Mouse (Mus musculus): ENCODE results near the gene Casp2. TPM values are rescaled to one million over a fixed set of nuclear protein-coding genes. Genes with fewer than 3 reads are reported as not detected.

The Casp2 gene
- polyA plus RNA-seq (2017; shearing (Covaris generic)): 75.7 TPM

DNA sequence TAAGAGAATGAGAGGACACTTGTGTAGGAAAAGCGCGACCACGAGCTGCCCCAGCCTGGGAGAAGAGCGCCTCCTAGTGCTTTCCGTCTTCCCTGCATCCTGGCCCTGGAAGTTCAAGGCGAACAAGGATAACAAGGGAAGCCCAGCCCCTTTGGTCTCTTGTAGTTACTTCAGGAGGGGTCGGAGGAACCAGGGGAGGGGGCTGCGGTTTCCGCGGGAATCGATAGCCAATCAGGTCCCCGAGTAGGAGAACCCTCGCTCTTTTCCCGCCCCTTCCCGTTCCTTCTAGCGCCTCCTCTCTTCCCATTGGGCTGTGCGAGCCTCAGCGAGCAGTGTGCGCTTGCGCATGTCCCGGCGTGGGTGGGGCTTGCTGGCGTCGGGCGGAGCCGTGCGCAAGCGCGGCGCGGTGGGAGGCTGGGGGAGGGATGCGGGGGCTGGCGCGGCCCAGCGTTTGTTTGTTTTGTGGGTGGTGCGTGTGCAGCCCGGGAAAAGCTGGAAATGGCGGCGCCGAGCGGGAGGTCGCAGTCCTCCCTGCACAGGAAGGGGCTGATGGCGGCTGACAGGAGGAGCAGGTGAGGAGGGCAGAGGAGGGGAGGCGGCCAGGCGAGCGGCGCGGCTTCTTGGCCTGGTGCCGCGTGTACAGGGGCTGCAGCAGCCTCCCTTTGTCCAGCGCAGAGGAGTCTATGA, at the start of gene Casp2:
TSS of gene Casp2 (plus strand) at position 360 of the 687 bp plus-strand sequence.

GRCm38 (mm10) chr6:42215028-42215427, 49.8 kb upstream of the Casp2 start, which contains the start of gene Tas2r144:
Tas2r144 (plus strand) TSS chr6:42215328.

DNA sequence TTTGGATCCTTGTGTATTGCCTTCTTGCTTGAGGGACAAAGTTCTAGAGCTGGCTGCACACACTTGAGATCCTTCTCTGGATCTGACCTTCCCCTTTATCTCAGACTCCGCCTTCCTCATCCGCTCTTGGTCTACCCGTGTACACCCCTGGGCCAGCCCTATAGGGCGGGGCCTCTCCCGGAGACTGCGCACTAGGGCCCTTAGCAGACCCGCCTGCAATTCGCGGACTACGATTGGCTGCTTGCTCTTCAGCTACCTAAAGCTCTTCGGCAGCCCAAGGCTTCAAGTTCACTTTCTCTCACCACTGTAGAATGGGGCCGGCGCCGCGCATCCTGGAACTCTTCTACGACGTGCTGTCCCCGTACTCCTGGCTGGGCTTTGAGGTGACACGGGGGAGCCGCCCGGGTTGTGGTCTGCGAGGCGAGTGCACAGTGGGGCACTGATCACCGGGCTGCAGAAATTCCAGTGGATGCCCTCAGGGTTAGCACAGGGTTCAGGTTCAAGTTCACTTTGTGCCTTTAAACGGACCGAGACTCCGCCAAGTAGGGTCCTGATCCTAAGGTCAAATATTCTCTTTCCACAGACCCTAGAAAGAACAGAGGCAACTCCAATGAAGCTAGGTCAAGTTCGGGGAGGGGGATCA, 19.0 kb upstream of the Casp2 start, which contains the start of gene Gstk1:
TSS of gene Gstk1 (plus strand) at position 225 of the 643 bp plus-strand sequence.

DNA sequence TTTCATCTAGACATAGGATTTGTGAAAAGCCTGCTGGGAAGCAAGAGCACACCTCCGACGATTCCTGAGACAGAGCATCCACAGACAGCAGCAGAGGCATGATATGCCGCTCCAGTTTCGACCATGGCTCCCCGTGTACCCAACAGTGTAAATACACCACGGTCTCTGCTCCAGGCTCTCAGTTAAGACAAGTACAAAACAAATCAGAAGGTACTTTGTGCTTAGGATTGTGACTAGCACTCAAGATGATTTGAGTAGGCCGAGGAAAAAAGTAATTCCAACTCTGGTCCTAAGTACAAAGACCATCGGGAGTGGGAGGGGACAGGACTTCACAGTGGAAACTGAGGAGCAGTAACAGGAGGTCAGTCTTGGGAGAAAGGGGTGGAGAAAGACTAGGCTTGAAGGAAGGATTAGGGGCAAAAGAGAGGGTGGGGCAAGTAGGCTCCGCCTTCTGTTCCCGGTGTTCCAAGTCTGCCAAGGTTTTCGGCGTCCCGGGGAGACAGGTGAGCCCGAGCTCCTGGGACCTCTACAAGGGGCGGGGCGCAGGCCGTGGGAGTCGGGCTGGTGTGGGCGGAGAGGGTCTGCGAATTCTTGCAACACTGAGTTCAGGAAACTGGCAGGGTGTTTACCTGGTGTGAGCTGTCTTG, 3.1 kb upstream of the Casp2 start, which contains the start of gene Tmem139:
TSS of gene Tmem139 (plus strand) at position 447 of the 647 bp plus-strand sequence.

GRCm38 (mm10) chr6:42286448-42286847, 21.7 kb downstream of the Casp2 start, which contains the start of gene Clcn1:
Clcn1 (plus strand) TSS chr6:42286685.

DNA sequence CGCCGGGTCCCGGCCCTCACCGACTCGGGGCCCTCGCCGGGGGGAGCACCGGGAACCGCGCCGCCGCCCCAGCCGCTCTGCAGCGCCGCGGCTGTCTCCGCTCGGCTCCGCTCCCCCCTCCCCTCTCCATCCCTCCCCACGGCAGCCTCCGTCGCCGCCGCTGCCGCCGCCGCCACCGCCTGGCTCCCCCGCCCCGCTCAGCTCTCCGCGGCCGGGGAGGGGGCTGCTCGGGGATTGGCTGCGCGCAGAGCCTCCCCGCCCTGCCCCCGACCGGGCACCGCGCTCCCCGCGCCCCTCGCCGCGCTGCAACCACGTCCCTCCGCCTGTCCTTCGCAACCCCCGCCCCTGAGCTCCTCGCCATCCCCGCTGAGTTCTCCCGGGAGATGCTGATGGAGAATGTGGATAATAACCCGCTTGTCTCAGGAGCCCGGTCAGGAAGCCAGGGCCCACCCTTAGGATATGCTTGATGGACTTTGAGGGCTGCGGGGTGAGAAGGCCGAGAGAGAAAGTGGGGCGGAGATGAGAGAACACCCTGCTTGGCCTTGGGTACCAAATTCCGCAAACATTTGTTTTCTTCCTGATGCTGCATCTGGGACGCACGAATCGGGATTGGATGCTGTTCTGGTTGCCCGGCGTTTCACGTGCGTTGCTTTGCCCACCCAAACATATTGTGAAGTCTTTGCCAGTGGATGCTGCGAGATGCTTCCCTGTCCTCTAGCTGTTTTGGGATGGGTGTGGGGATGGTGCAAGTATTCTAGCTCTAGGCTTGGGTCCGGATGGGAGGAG, 59.9 kb downstream of the Casp2 start, which contains the start of gene Fam131b:
TSS of gene Fam131b (minus strand) at position 162 of the 786 bp plus-strand sequence.

Other genes with a start within 250 kb of the Casp2 start
- not detected for gene Sva, start 226.6 kb upstream of the Casp2 start, polyA plus RNA-seq (2017; shearing (Covaris generic))
- gene Tas2r139, start 124.0 kb upstream of the Casp2 start, polyA plus RNA-seq (2017; shearing (Covaris generic)): 0.37 TPM
- gene Tas2r144, start 49.7 kb upstream of the Casp2 start, polyA plus RNA-seq (2017; shearing (Covaris generic)): not detected
- 11.6 TPM for gene Gstk1, start 19.1 kb upstream of the Casp2 start, polyA plus RNA-seq (2017; shearing (Covaris generic))
- gene Tmem139, start 3.0 kb upstream of the Casp2 start, polyA plus RNA-seq (2017; shearing (Covaris generic)): not detected
- not detected for gene Clcn1, start 21.7 kb downstream of the Casp2 start, polyA plus RNA-seq (2017; shearing (Covaris generic))
- not detected for gene Fam131b, start 59.7 kb downstream of the Casp2 start, polyA plus RNA-seq (2017; shearing (Covaris generic))
- gene Zyx, start 84.6 kb downstream of the Casp2 start, polyA plus RNA-seq (2017; shearing (Covaris generic)): 113 TPM
- 0.19 TPM for gene Epha1, start 108.3 kb downstream of the Casp2 start, polyA plus RNA-seq (2017; shearing (Covaris generic))
- gene Tas2r143, start 135.3 kb downstream of the Casp2 start, polyA plus RNA-seq (2017; shearing (Covaris generic)): not detected
- gene Tas2r135, start 140.4 kb downstream of the Casp2 start, polyA plus RNA-seq (2017; shearing (Covaris generic)): not detected
- gene Tas2r126, start 169.6 kb downstream of the Casp2 start, polyA plus RNA-seq (2017; shearing (Covaris generic)): not detected
- not detected for gene Olfr458, start 200.2 kb downstream of the Casp2 start, polyA plus RNA-seq (2017; shearing (Covaris generic))
- 0.42 TPM for gene Olfr457, start 211.3 kb downstream of the Casp2 start, polyA plus RNA-seq (2017; shearing (Covaris generic))
- gene Olfr456, start 222.2 kb downstream of the Casp2 start, polyA plus RNA-seq (2017; shearing (Covaris generic)): not detected

Measured in naive thymus-derived CD4-positive, alpha-beta T cell, adult 5 months (primary cell).